Mouse (Mus musculus) liver, embryonic 14.5 days (tissue): ENCODE measurements at regions not wholly inside any gene's neighbourhood (a gene's known extent, or its start where the extent isn't known, plus 50 kb on each side); places are given as distances from the start of the nearest gene placed in this dataset.

ENCODE experiments used
- ATAC-seq: fragments of 200-750 bp; cut with Nextera tagmentation; 2 replicates; pipeline ENCODE4 v1.8.0; 2017; ENCODE audit warnings: moderate number of reproducible peaks, mild to moderate bottlenecking, moderate library complexity; ENCODE audit not compliant: insufficient read depth
- DNase-seq, 3 experiments: peaks; one replicate each; pipeline ENCODE4 v3.0.0-alpha.2; 2012 to 2013; ENCODE audit warnings: low read depth in 3 of 3, low spot score in 3 of 3
- H3K27ac ChIP-seq: fragments of 300-500 bp; sonication (generic); 2 replicates; pipeline ENCODE4 v1.5.1; 2014; ENCODE audit warnings: moderate library complexity, mild to moderate bottlenecking, control low read depth, inconsistent platforms
- H3K27me3 ChIP-seq: fragments of 300-500 bp; sonication (generic); 2 replicates; pipeline ENCODE4 v1.6.1; 2014; ENCODE audit warnings: mild to moderate bottlenecking, low read length, moderate library complexity; ENCODE audit not compliant: control insufficient read depth, insufficient read depth
- H3K36me3 ChIP-seq: fragments of 300-500 bp; sonication (generic); replicated peaks from 2 replicates; pipeline ENCODE4 v1.6.1; 2014; ENCODE audit warnings: low read depth; ENCODE audit not compliant: control insufficient read depth, insufficient read depth
- H3K4me1 ChIP-seq, 2 experiments: fragments of 200-500 bp in 1 of 2; fragments of 300-500 bp in 1 of 2; sonication (generic) in 1 of 2; replicated peaks; 2 replicates each; pipeline ENCODE4 v1.6.1; 2012 to 2014; ENCODE audit warnings: antibody characterized with exemption in 1 of 2, inconsistent platforms in 1 of 2, low read length in 1 of 2; ENCODE audit not compliant: control insufficient read depth in 2 of 2, insufficient read depth in 2 of 2
- H3K4me2 ChIP-seq: fragments of 300-500 bp; sonication (generic); 2 replicates; pipeline ENCODE4 v1.6.1; 2014; ENCODE audit warnings: low read depth, mild to moderate bottlenecking, control low read depth, moderate library complexity
- H3K4me3 ChIP-seq, 2 experiments: fragments of 200-500 bp in 1 of 2; fragments of 300-500 bp in 1 of 2; sonication (generic) in 1 of 2; 2 replicates each; pipeline ENCODE4 v1.5.1; 2012 to 2014; ENCODE audit warnings: low read depth in 2 of 2, low read length in 2 of 2, mild to moderate bottlenecking in 2 of 2, control low read depth in 1 of 2, inconsistent platforms in 1 of 2, moderate library complexity in 1 of 2; ENCODE audit not compliant: insufficient read depth in 1 of 2
- H3K9ac ChIP-seq: fragments of 300-500 bp; sonication (generic); replicated peaks from 2 replicates; pipeline ENCODE4 v1.6.1; 2014; ENCODE audit warnings: mild to moderate bottlenecking, control low read depth, moderate library complexity
- H3K9me3 ChIP-seq: fragments of 300-500 bp; sonication (generic); 2 replicates; pipeline ENCODE4 v1.6.1; 2016; ENCODE audit warnings: low read length, mixed read lengths; ENCODE audit not compliant: control insufficient read depth
- CTCF ChIP-seq: IDR thresholded peaks from 2 replicates; pipeline ENCODE4 v1.5.1; 2016; ENCODE audit warnings: antibody characterized with exemption, low read depth, control low read depth
- EP300 ChIP-seq: IDR thresholded peaks from 2 replicates; pipeline ENCODE4 v1.6.1; 2016; ENCODE audit warnings: antibody characterized with exemption, low read depth
- WGBS: fragments of 180-500 bp; shearing (Covaris S2); extraction: QIAGEN DNeasy Blood & Tissue Kit; methylation state at CpG from one replicate; pipeline ENCODE4 v1.1.7; 2014; ENCODE audit not compliant: insufficient replicate concordance; 5-methylcytosine and 5-hydroxymethylcytosine counted together

DNA sequence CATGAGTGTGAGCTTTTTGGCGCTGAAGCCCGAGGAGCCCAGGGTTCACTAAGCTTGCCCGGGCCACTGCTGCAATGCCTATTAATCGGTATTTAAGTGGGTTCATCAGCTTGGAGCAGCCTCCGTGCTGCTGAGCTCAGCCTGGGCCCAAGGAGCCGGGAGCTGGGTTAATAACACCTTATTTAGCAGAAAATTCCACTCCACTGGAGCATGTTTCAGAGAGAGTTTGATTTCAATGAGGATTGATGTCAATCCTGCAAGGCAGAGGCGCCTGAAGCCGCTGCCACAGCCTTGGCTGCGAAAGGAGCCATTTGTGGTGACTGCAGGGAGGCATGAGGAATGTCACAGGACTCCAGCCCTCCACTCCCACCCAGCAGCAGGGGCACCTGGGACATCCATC, 126.5 kb upstream of the Grik3 start:
- Histone ChIP-seq H3K9me3 (no peaks in the 10 kb centered on the region), H3K27me3 (no peaks in the 10 kb centered on the region), H3K4me1 (no peaks in the 10 kb centered on the region), H3K27ac (no peak overlapping the region), H3K4me3 (no peak overlapping the region), H3K4me2 (no peak overlapping the region), H3K36me3 (no peaks in the 10 kb centered on the region), H3K9ac (no peak overlapping the region)
- no peak for DNase-seq
- 46% methylated on average over 9 of the region's 9 CpGs for WGBS
- no peak for ATAC-seq
- no peak for TF ChIP-seq EP300
- TF ChIP-seq CTCF, result no peak

GRCm38 (mm10) chr4:125361611-125362520, 128.6 kb upstream of the Grik3 start:
- H3K9ac ChIP-seq, result no peak overlapping the region
- no peak for TF ChIP-seq CTCF
- TF ChIP-seq EP300, result no peak
- no peaks in the 10 kb centered on the region for H3K9me3 ChIP-seq
- ATAC-seq (no peak), DNase-seq (no peak)
- H3K36me3 ChIP-seq, result no peaks in the 10 kb centered on the region
- no peaks in the 10 kb centered on the region for H3K4me1 ChIP-seq
- H3K4me3 ChIP-seq, result no peak overlapping the region
- WGBS, result 31% methylated on average over 18 of the region's 18 CpGs
- no peak overlapping the region for H3K27ac ChIP-seq
- H3K27me3 ChIP-seq, result no peaks in the 10 kb centered on the region
- H3K4me2 ChIP-seq, result no peak overlapping the region

DNA sequence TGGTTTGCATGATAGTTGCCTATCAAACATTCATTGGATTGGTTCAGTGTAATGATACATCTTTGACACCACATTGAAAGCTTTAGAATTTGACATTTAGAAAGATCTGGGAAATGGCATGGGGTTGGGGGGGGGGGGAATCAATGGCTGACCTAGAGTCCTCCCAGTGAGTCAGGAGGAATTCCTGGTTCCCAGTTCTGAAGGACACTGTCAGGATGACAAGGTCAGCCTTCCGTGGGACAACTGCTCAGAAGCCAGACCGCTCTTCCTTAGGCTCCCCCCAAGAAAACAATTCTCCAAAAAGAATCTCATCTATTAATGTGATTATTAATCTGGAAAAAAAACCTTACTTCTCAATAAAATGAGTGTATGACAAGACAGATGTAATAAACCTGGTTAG, 132.1 kb upstream of the Grik3 start:
- DNase-seq, result no peak
- no peak overlapping the region for H3K27ac ChIP-seq
- no peaks in the 10 kb centered on the region for H3K9me3 ChIP-seq
- H3K4me1 ChIP-seq, result no peaks in the 10 kb centered on the region
- TF ChIP-seq EP300 (no peak), CTCF (no peak)
- ATAC-seq, result no peak
- H3K9ac ChIP-seq, result no peak overlapping the region
- no peak overlapping the region for H3K4me3 ChIP-seq
- 66% methylated on average over 2 of the region's 2 CpGs for WGBS
- no peak overlapping the region for H3K4me2 ChIP-seq
- no peaks in the 10 kb centered on the region for H3K27me3 ChIP-seq
- H3K36me3 ChIP-seq, result no peaks in the 10 kb centered on the region

DNA sequence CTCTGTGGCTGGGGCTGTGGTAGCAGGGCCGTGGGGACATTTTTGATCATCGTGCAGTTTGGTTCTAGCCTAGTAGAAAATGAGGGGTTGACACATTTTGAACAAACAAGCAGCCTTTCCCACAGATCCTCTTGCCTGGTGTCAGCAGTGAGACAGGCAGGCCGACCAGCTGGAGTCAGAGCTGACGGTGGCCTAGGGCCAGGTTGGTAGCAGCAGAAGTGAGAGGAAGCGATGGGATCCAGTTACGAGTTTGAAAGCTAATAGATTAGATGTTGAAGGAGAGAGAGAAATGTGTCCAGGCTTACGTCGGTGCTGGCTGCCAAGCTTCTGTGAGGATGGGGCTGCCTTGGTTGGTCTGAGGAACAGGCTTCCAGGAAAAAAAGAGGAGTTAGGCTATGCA, 134.1 kb upstream of the Grik3 start:
- 35% methylated on average over 8 of the region's 8 CpGs for WGBS
- H3K4me1 ChIP-seq, result no peaks in the 10 kb centered on the region
- H3K27me3 ChIP-seq, result no peaks in the 10 kb centered on the region
- H3K4me3 ChIP-seq, result no peak overlapping the region
- TF ChIP-seq EP300, result no peak
- no peak for TF ChIP-seq CTCF
- H3K9me3 ChIP-seq, result no peaks in the 10 kb centered on the region
- no peak overlapping the region for H3K4me2 ChIP-seq
- H3K36me3 ChIP-seq, result no peaks in the 10 kb centered on the region
- ATAC-seq, result no peak
- no peak overlapping the region for H3K9ac ChIP-seq
- H3K27ac ChIP-seq, result no peak overlapping the region
- no peak for DNase-seq

GRCm38 (mm10) chr4:125354742-125355141, 135.8 kb upstream of the Grik3 start:
- H3K4me2 ChIP-seq, result no peak overlapping the region
- no peaks in the 10 kb centered on the region for H3K4me1 ChIP-seq
- 36% methylated on average over 3 of the region's 3 CpGs for WGBS
- H3K9ac ChIP-seq, result no peak overlapping the region
- TF ChIP-seq CTCF (no peak), EP300 (no peak)
- no peaks in the 10 kb centered on the region for H3K36me3 ChIP-seq
- ATAC-seq (no peak), DNase-seq (no peak)
- H3K27me3 ChIP-seq, result no peaks in the 10 kb centered on the region
- H3K4me3 ChIP-seq, result no peak overlapping the region
- H3K27ac ChIP-seq, result no peak overlapping the region
- no peaks in the 10 kb centered on the region for H3K9me3 ChIP-seq
